Mouse (Mus musculus) frontal cortex, adult 2 months (tissue): Measurements from ENCODE around the gene Iqschfp. TPM values are rescaled to one million over a fixed set of nuclear protein-coding genes. Genes with fewer than 3 reads are reported as not detected.

ENCODE experiments used
- DNase-seq, 2 experiments: peaks; one replicate each; pipeline ENCODE4 v3.0.0; 2022; ENCODE audit warnings: low spot score in 1 of 2; ENCODE audit errors: extremely low spot score in 1 of 2
- polyA plus RNA-seq: library from polyadenylated mRNA; depleted of rRNA; stranded (reverse); fragments of >200 nt; gene quantifications from 2 replicates; pipeline ENCODE4 v1.2.3, GENCODE M21; 2012

Gene Iqschfp
- polyA plus RNA-seq, 1 experiment: 4.1 TPM

DNA sequence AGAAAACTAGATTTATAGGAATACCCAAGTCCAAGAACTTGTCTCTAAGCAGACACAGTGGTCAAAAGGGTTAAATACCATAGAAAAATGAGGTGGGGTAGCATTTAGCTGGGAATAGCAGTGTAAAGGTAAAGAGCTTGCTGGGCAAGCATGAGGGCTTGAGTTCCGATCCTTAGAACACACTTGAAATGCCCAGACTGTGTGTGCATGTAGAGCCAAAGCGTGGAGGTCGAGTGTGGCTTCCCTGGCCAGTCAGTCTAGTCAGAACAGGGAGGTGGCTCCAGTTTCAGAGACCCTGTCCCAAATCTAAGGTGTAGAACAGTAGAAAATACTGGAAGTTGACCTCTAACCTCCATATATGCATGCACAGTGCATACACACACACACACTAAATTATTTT lies 591.5 kb downstream of the Iqschfp start:
- DNase-seq: no peak

DNA sequence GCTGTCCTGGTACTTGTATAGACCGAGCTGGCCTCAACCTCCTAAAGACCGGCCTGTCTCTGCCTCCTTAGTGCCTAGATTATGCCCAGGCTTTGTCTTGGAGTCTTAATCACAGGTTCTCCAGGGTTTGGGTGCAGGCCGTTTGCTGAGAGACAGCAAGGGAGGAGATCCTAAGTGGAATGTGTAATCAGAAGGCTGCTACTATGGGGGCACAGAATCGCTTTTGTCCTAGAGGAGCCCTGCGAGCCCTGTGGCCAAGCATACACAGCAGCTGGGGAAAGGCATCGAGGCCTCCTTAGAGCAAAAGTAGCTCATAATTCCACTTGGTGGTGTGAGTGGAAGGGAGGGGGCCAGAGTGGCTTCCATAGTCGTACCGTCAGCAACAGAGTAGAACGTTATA lies 592.0 kb downstream of the Iqschfp start:
- DNase-seq: no peak

DNA sequence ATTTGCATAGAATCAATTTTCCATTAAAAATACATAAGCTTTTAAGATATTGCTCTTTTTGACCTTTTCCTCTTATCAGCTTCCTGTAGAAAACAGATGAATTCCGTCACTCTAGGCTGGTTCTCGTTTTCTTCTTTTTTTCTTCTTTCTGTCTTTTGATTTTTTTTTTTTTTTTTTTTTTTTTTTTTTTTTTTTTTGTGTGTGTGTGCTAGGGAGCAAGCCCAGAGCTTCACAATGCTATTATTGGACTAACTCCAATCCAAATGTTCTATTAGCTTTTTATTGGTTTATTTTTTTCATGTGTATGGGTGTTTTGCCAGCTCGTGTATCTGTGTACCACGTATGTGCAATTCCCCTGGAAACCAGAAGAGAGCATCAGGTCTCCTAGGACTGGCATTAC lies 592.5 kb downstream of the Iqschfp start:
- no peak for DNase-seq

DNA sequence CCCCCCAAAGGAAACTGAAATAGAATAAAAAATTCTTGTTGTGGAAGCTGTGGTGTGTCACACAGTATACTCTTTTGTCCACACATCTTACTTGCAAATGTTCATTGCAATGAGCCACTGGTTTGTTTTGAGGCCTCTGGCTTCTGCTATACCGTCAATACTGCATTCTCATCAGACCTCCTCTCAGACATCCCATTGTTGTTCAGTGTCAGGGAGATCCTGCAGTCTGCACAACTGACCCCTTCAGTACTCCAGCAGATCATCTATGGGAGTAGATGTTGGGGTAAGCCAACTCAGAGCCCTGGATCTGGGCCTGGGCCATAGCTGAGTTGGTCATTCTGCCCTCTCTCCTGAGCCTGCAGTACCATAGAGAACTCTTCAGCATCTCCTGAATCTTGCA lies 595.6 kb downstream of the Iqschfp start:
- no peak for DNase-seq

DNA sequence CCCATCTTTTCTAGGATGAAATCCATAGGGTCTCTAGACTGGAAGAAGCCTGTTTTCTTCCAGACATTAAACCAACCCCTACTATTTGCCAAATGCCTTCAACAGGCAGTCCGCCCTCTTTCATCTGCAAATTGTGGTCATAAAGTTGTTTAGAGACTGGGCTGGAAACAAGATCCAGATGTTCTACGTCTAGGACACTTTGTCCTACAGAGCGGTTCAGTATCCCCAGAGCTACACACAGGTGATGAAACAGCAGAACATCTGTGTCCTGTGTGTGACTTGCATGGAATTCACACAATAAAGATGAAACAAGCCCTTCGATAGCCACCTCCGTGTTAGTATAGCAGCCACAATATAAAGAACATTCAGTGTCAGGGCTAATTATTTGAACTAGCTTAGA lies 596.3 kb downstream of the Iqschfp start:
- DNase-seq: no peak

DNA sequence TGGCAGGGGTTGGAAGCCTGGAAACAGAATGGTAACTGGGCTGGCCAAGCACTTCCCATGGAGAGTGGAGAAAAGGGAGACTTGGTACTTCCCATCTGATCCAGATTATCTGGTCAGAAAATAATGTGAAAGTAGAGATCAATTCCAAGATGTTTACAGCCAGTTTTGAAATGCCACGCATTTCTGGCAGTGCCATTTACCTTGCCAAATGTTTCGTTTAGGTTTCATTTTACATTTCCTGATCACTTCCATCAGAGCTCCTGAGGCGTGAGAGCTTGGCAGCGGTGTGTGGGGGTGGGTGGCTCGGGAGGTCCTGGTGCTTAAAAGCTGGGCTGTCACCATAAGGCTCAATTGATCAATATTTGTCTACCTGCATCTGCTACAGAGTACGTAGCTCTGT lies 599.5 kb downstream of the Iqschfp start:
- DNase-seq: no peak

DNA sequence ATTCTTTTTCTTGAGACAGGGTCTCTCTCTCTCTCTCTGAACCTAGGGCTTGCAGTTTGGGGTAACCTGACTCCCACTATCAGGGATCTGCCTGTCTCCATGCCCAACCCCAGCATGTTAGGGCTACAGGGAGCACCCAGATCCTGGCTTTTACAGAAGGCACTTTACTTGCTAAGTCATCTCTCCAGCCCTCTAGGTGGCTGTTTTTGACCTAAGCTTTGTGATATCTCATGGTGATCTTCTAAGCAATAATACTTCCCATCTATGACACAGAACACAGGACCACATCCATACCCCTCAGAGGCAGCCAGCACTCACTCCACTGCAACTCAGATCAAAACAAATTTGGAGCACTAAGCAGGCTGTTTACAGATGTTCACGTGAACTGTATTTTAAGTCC lies 600.0 kb downstream of the Iqschfp start:
- DNase-seq: no peak

DNA sequence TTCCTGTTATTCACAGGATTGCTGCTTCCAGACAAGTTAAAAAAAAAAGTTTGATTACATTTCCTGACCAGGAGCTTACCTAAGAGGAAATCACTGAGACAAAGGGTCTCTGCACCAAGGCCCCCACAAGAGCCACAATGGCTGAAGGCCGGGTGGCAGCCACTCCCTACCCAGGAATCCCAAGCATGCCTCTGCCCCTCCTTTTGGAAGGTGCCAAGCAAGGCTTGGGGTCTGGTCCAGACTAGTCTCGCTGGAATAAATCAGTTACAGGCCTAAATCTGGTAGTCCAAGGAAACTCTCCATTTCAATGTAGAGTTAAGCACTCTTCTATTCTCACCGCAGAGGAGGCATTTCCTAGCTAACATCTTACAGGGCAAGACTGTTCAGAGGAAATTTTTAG lies 600.5 kb downstream of the Iqschfp start:
- no peak for DNase-seq

DNA sequence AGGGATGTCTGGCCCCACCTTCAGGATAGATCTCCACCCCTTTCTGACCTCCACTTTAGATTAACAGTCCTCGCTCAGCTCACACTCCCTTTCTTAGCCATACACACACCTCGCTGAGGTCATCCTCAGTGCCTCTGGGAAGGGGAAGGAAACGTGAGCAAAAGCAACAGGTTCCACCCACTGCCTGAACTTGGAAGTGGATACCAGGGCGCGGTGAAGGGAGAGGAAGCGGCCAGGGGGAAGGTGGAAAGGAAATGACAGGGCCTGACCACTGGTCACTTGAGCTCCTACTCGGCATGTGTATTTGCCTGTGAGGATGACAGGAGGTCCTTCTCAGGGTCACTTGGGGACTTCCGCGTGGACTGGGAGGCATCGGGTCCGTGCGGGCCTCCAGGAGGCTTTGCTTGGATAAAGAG lies 601.1 kb downstream of the Iqschfp start:
- DNase-seq: peak in 1 of 2 experiments; percentile 25

DNA sequence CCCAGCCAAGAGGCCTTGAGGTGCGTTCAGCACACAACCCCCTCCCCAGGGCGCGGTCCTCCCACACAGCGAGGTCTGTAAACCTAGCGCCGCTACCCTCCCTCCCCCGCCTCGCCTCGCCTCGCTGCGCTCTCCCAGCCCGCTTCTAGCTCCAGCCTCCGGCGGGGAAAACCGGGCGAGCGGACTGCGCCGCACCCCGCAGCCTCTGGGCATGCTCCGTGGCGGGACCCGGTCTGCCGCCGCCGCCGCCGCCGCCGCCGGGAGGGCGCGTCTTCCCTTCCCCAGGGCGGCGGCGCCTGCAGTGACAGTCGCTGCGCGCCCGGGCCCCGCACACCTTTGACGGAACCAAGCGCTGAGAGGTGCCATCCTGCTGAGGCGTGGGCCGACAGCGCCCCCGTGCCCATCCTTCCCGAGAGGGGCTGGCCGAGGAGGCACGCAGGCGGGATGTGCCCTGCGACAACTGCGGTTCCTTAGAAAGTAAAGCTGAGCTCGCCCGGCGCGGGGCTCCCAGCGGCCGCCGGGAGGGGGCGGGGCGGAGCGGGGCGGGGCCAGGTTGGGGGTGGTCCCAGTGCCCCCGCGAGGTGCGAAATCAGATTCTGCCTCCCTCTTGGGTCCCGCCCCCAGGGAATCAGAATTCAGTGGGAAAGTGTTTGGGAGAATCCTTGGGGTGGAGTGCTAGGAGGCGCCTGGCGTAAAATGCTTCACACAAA lies 601.7 kb downstream of the Iqschfp start:
- peak; percentile 30 to 73 for DNase-seq

DNA sequence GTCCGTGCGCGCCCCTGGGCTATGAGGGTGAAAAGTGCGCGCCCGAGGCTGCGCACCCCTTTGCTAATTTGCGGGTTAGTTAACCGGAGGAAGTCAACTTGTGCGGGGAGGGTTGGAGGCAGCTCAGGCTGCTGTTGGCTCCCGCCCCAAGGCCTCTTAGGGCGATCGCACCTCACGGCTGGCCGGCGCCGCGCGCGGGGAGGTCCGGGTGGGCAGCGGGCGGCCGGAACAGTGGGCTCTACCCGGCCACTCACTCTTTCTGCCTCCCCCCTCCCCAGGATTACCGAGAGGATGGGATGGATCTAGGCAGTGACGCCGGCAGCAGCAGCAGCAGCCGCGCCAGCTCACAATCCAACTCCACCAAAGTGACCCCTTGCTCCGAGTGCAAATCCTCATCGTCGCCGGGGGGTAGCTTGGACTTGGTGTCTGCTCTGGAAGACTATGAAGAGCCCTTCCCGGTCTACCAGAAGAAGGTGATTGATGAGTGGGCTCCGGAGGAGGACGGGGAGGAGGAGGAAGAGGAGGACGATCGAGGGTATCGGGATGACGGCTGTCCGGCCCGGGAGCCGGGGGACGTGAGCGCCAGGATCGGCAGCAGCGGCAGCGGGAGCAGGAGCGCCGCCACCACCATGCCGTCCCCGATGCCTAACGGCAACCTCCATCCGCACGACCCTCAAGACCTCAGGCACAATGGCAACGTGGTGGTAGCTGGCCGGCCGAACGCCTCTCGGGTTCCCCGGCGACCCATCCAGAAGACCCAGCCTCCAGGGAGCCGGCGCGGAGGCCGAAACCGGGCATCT lies 602.5 kb downstream of the Iqschfp start:
- peak in 1 of 2 experiments; percentile 21 for DNase-seq

DNA sequence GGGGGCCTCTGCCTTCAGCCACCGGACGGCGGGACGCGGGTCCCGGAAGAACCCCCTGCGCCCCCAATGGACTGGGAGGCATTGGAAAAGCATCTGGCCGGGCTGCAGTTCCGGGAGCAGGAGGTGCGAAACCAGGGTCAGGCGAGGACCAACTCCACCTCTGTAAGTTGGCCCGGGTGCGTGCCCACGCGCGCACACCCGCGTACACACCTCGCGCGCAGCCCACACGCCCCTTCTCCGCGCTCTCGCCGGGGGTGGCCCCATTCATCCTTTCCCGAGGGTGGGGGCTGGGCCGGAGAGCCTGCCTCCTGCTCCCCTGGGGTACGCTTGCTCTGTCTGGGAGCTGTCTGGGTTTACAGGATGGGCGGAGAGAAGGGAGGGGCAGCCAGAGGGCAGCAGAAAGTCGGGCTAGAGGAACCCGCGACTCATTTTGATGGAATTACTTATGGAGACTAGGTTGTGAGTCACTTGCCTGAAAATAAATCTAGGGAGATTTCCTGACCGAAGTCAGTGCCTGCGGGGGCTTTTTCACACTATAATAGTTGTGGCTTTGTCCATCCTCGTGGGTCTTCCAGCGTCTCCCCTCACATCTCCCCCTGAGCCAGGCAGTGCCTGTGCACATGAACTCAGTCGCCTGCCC lies 603.2 kb downstream of the Iqschfp start:
- peak; percentile 35 to 69 for DNase-seq

DNA sequence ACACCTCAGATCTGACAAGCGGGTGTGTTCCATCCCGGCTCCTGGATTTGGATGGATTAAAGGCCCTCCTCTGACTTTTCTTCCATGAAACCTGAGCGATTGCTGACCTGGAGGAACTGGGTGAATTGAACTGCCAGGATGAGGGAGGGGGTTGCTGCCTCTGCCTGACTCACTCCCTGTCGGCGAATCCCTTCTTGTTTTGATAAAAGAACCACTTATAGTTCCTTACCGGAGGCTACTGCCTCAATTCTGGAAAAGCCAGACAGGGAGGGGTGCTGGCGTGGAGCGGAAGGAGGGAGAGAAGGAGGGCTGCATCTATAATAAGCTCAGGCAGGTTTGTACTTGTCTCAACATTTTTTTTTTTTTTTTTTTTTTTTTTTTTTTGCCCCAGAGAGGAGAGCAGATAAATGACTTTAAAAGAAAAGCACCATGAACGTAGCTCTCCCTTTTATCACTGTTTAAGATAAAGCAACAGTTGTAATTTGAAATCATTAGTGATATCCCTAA lies 603.8 kb downstream of the Iqschfp start:
- peak in 1 of 2 experiments; percentile 36 for DNase-seq

DNA sequence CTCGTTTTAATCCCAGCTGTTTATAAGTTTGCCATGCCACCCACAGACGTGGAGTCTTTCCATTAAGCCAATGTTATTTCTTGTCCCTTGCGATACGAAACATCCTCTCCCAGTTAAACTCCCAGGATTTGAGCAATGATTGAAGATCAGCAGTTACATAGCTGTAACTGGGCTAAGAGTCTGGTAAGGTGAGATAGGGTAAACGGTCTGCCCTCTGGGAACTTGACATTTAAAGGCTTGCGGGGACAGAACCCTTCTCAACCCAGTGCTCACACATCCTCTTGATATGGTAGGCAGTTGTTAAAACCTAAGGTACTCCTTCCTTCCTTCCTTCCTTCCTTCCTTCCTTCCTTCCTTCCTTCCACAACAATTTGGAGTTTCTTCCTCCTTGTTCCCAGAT lies 604.5 kb downstream of the Iqschfp start:
- DNase-seq: no peak

DNA sequence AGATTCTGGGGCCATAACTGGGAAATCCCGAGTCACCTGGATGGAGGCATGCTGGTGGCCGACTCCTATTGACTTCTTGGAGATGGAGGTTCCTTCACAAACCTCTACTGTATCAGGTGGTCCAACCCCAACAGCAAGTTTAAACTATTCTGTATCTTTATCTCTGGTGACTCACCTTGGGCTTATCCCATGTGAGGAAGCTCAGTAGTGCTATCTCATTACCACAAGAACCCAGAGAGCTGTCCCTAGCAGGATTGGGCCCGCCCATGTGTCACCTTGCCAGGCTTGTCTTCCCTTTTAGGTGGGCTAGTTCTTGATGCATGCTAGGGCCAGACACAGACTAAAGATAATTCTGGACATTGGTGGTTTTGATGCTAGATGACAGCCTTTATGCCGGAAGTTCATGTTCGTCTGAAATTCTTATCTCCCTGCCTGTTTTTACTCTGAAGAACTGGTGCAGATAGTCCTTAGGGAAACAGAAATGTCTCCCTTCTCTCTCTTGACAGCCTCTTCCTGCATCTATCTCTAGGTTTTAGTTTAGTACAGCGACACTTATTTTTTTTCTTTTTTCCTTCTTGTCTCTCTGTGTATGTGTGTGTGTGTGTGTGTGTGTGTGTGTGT lies 607.6 kb downstream of the Iqschfp start:
- no peak for DNase-seq

DNA sequence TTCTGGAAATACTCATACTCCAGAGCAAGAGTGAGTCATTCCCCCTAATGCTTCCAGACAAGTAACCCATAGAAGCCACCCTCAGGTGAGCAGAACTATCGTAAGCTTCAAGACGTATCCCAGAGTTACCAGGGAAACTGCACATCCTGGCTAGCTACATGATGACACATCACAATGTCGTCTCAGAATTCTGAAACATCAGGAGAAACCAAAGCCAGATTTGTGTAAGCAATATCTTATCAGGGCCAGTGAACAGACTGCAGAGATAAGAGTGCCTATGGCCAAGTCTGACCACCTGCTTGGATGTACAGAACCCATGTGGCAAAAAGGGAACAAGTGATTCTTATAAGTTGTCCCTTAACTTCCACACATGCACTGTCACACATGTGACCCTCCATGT lies 612.8 kb downstream of the Iqschfp start:
- DNase-seq: no peak

DNA sequence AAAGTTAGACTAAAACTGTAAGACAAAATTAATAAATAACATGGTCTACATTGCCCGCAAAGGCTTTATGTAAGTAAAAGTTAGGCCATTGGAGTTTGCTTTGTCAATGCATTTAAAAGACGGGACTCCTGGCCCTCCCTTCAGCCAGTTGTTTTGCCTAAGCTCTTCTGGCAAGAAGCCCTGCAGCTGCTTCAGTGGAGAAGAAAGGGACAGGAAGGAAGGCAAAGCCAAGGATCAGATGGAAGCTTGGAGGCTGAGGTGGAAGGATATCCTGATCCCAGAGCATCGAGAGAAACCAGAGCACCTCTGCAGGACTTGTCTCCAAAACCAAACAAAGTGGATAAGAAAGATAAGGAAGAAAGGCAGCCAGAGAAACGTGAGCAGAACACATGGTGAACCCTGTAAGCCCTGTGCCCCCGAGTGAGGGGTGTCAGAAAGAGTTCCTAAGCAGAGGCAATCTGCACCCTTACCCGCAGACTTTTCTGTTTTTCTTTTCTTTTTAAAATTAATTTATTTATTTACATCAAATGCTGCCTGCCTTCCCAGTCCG lies 614.8 kb downstream of the Iqschfp start:
- no peak for DNase-seq

DNA sequence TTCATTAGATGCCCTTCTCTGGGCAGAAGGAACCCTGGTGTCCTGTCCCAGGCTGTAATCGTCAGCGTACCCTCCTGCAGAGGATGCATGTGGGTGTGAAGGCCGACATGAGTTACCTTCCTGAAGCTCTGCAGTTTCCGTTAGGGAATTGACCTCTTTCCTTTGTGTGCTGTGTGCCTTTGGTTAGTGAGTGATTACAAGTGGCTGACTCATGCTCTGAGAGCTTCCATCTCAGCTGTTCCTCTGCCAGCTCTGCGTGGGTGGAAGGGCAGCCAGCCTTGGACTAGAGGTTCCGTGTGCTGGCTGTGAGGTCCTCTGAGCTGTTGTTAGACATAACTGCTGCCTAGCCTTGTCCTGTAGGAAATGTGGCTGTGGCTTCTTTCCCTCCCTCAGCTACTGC lies 616.6 kb downstream of the Iqschfp start:
- DNase-seq: peak; percentile 47 to 74

DNA sequence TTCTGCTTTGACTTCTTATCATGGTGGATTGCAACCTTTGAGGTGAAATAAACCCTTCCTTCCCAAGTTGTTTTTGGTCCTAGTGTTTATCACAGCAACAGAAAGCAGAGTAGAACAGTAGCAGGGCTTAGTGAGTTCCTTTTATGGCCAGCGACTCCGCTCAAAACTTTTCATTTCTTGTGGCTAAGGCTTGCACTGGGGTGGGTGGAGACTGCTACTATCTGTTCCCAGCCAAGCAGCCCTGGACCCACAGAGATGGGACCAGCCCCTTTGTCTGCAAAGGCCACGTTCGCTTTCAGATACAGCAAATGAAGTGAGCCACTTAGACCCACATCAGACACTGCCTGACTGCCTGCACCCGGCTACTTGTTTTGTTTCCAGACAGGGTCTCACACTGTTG lies 618.8 kb downstream of the Iqschfp start:
- DNase-seq: no peak

DNA sequence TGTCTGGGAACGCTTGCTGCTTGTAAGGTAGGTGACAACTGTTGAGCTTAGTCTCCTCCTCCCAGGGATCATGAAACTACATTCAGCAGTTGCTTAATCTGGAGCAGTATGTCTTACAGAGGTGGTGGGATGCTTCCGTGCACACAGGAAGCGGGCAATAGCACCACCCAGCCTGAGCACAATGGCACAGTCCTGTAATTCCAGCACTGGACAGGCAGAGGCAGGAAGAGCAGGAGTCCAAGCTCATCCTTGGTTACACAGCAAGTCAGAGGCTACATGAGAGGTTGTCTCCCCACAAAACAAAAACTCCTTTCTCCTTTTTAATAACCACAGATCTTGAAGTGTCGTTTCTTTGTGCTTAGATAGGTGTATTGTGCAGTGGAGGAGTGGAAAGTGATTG lies 619.7 kb downstream of the Iqschfp start:
- no peak for DNase-seq

DNA sequence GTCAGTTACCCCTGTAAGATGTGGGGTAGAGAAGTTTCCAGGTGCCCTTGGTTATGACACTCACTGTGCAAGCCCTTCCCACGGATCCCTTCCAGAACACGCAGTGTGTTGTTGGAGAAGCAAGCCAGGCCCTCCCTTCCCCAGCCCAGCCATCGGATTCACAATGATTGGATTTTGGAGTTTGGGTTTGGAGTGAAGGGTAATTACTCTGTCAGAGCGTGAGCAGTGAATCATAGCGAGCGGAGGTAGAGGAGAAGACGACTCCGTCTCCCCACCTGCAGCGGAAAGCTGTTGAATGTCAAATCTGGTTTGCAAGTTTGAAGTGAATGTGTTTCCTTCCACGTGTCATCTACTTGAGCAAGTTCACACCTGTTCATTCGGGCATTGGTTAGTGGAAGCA lies 620.3 kb downstream of the Iqschfp start:
- DNase-seq: no peak
